Mouse (Mus musculus): ENCODE results near the gene Baiap2. TPM values are rescaled to one million over a fixed set of nuclear protein-coding genes. Genes with fewer than 3 reads are reported as not detected.
A peak's percentile ranks its signal among the peaks of the same experiment; 100 is the strongest.

Gene Baiap2
- polyA plus RNA-seq, 1 experiment: 78.1 TPM

DNA sequence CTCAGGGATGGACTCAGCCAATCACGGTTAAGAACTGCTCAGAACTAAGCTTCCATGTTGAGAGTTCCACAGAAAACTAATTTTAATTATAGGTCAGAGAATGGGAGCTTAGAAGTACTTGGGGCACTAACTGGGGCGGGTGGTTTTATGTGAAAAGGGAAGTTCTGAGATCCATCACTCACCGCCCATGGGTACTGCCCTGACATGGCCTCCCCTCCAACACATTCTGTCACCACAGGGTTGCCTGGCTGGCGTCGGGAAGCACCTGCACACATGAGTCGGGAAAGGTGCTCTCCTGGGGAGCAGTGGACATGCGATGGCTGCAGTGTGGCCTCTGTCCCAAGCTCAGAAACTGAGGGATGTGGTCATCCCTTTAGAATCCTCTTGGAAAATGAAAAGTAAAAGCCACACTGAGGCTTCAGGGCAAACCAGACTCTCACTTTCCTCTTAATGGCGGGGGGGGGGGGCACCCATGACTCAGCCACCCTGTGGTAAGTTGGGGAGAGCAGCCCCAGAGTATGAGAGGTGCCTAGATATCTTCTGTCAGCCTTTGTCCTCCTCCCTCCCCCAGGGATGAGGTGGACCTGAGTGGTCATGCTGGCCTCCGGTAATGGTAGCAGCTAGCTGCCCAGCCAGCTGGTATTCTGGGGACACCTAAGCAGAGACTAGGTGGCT is 44.3 kb downstream of the Baiap2 start:
- Histone ChIP-seq H3K36me3 (ENCODE audit: control insufficient read depth, insufficient read depth, low read length) (no peaks in the 10 kb centered on the region), H3K27ac (ENCODE audit: insufficient read depth, low read depth, low read length) (no peak overlapping the region), H3K4me1 (ENCODE audit: control insufficient read depth, insufficient read depth, low read length) (peaks cover 31% of the 10 kb centered on the region), H3K4me3 (ENCODE audit: insufficient read depth, low read depth, low read length) (no peak overlapping the region), H3K27me3 (replicated peaks; ENCODE audit: control insufficient read depth, insufficient read depth, low read length) (no peaks in the 10 kb centered on the region)
- no peak for TF ChIP-seq CTCF (conservative IDR thresholded peaks at IDR 0.05; ENCODE audit: insufficient read depth, insufficient read length, low read depth, low read length)
- TF ChIP-seq POLR2A (IDR thresholded peaks at IDR 0.05; ENCODE audit: low read depth, low read length): no peak
- 85% methylated on average over 9 of the region's 9 CpGs for WGBS
- no peak for DNase-seq

- no peak overlapping the region for H3K4me3 ChIP-seq (ENCODE audit: insufficient read depth, low read depth, low read length)
- peak overlapping the region; percentile 15 for H3K27ac ChIP-seq (ENCODE audit: insufficient read depth, low read depth, low read length)
- DNase-seq: no peak
- H3K4me1 ChIP-seq (ENCODE audit: control insufficient read depth, insufficient read depth, low read length): peaks cover 31% of the 10 kb centered on the region
- no peaks in the 10 kb centered on the region for H3K36me3 ChIP-seq (ENCODE audit: control insufficient read depth, insufficient read depth, low read length)
- TF ChIP-seq CTCF (conservative IDR thresholded peaks at IDR 0.05; ENCODE audit: insufficient read depth, insufficient read length, low read depth, low read length): no peak
- TF ChIP-seq POLR2A (IDR thresholded peaks at IDR 0.05; ENCODE audit: low read depth, low read length): no peak
- no peaks in the 10 kb centered on the region for H3K27me3 ChIP-seq (replicated peaks; ENCODE audit: control insufficient read depth, insufficient read depth, low read length)
- WGBS: 47% methylated on average over 7 of the region's 7 CpGs
Measured at GRCm38 (mm10) chr11:119987876-119988275, 45.3 kb downstream of the Baiap2 start.

DNA sequence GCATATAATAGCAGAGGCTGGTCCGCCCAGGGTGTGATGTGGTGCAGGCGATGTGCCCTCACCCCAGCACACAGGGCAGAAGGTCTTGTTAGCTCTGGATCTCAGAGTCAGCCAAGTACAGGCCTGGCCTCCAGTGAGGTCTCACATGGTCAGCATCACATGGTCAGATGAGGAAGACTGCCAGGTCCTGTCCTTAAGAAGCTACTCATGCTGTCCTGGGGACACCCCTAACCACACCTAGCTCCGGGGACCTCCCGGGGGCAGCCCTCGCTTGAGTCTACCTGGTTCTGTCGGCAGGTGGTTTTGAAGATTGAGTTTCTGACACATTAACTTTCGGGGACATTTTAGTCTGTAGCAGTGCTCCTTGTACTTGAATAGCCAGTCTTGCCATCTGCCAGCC is 45.8 kb downstream of the Baiap2 start:
- Histone ChIP-seq H3K4me1 (ENCODE audit: control insufficient read depth, insufficient read depth, low read length) (peaks cover 31% of the 10 kb centered on the region), H3K27ac (ENCODE audit: insufficient read depth, low read depth, low read length) (no peak overlapping the region), H3K36me3 (ENCODE audit: control insufficient read depth, insufficient read depth, low read length) (no peaks in the 10 kb centered on the region), H3K27me3 (replicated peaks; ENCODE audit: control insufficient read depth, insufficient read depth, low read length) (no peaks in the 10 kb centered on the region), H3K4me3 (ENCODE audit: insufficient read depth, low read depth, low read length) (no peak overlapping the region)
- 64% methylated on average over 7 of the region's 7 CpGs for WGBS
- TF ChIP-seq POLR2A (IDR thresholded peaks at IDR 0.05; ENCODE audit: low read depth, low read length) (no peak), CTCF (conservative IDR thresholded peaks at IDR 0.05; ENCODE audit: insufficient read depth, insufficient read length, low read depth, low read length) (no peak)
- peak; percentile 92 for DNase-seq

DNA sequence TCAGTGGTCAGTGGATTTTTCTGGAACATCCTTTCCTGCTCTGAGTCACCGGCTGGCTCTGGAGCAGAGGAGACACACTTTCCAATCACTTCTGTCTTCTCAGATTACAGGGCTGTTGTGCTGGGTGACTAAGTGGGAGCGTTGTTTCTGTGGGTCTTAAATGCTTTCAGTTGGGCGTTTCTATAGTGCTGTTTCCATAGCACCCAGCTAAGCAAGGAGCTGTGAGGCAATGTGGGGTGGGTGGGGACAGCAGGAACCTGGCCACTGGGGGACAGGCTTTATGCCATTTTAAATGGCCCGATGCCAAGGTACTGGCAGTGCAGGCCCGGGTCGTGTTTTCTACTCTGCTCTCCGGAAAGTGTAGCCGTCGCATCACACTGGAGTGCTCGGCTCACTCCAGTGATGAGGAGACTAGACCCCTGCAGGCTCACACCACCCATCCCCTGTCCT is 46.6 kb downstream of the Baiap2 start:
- H3K4me3 ChIP-seq (ENCODE audit: insufficient read depth, low read depth, low read length): no peak overlapping the region
- H3K27ac ChIP-seq (ENCODE audit: insufficient read depth, low read depth, low read length): no peak overlapping the region
- 19% methylated on average over 10 of the region's 10 CpGs for WGBS
- peak; percentile 52 for DNase-seq
- H3K27me3 ChIP-seq (replicated peaks; ENCODE audit: control insufficient read depth, insufficient read depth, low read length): no peaks in the 10 kb centered on the region
- TF ChIP-seq CTCF (conservative IDR thresholded peaks at IDR 0.05; ENCODE audit: insufficient read depth, insufficient read length, low read depth, low read length) (no peak), POLR2A (IDR thresholded peaks at IDR 0.05; ENCODE audit: low read depth, low read length) (no peak)
- H3K36me3 ChIP-seq (ENCODE audit: control insufficient read depth, insufficient read depth, low read length): no peaks in the 10 kb centered on the region
- peaks cover 31% of the 10 kb centered on the region for H3K4me1 ChIP-seq (ENCODE audit: control insufficient read depth, insufficient read depth, low read length)

DNA sequence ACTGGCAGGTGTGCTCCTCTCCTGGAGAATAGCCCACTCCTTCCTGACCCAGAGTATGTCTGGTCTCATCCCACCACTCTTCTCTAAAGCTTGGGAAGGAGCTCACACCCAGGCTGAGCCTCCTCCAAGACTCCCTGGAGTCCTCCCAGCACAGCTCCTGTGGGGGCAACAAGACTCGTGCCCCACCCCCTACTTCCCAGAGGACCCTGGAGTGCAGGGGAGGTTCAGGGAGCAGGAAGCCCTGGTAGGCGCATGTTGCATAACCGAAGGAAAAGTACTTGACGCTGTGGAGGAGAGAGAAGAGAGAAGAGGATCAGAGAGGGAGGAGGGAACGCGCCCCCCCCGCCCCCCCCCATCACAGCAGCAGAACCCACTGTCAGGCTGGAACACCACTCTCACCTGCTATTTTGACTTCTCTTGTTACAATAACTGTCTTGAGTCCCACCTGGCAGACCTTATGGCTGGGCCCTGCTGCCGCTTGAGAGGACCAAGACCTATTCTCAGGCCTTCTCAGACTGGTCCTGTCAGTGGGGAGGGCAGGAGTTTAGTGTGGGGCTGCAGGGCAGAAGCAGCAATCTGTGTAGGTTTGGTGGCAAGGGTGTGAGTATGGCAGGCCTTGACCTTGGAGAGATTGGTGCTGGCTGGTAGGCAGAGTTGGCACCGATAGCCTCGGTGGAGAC is 48.2 kb downstream of the Baiap2 start:
- no peaks in the 10 kb centered on the region; the same call in 1 of the 2 replicates for H3K36me3 ChIP-seq (ENCODE audit: control insufficient read depth, insufficient read depth, low read length)
- DNase-seq: no peak
- 42% methylated on average over 10 of the region's 10 CpGs for WGBS
- TF ChIP-seq POLR2A (IDR thresholded peaks at IDR 0.05; ENCODE audit: low read depth, low read length) (no peak), CTCF (conservative IDR thresholded peaks at IDR 0.05; ENCODE audit: insufficient read depth, insufficient read length, low read depth, low read length) (no peak)
- H3K27me3 ChIP-seq (replicated peaks; ENCODE audit: control insufficient read depth, insufficient read depth, low read length): no peaks in the 10 kb centered on the region
- peaks cover 31% of the 10 kb centered on the region for H3K4me1 ChIP-seq (ENCODE audit: control insufficient read depth, insufficient read depth, low read length)
- H3K27ac ChIP-seq (ENCODE audit: insufficient read depth, low read depth, low read length): no peak overlapping the region
- H3K4me3 ChIP-seq (ENCODE audit: insufficient read depth, low read depth, low read length): no peak overlapping the region

DNA sequence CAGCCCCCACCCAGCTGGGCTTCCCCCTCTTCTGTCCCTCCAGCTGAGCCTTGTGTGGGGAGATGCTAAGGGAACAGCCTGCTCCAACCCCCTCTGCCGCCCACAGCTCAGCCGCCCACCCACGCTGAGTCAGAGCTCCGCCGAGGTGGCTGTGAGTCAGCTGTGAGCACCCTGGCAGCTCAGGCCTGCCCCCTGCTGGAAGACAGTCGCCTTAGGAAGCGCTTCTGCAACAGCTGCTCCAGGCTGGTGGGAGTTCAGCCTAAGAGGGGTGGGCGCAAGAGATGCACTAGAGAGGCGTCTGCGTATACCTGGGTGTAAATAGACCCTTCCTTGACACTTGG is 48.7 kb downstream of the Baiap2 start:
- Histone ChIP-seq H3K36me3 (ENCODE audit: control insufficient read depth, insufficient read depth, low read length) (no peaks in the 10 kb centered on the region; the same call in 1 of the 2 replicates), H3K4me1 (ENCODE audit: control insufficient read depth, insufficient read depth, low read length) (peaks cover 30% of the 10 kb centered on the region), H3K27ac (ENCODE audit: insufficient read depth, low read depth, low read length) (no peak overlapping the region), H3K4me3 (ENCODE audit: insufficient read depth, low read depth, low read length) (no peak overlapping the region), H3K27me3 (replicated peaks; ENCODE audit: control insufficient read depth, insufficient read depth, low read length) (no peaks in the 10 kb centered on the region)
- peak; percentile 85 for DNase-seq
- 13% methylated on average over 10 of the region's 10 CpGs for WGBS
- no peak for TF ChIP-seq POLR2A (IDR thresholded peaks at IDR 0.05; ENCODE audit: low read depth, low read length)
- peak; percentile 89 for TF ChIP-seq CTCF (conservative IDR thresholded peaks at IDR 0.05; ENCODE audit: insufficient read depth, insufficient read length, low read depth, low read length)

- Histone ChIP-seq H3K4me3 (ENCODE audit: insufficient read depth, low read depth, low read length) (no peak overlapping the region), H3K36me3 (ENCODE audit: control insufficient read depth, insufficient read depth, low read length) (peaks cover 2% of the 10 kb centered on the region; the same call in 1 of the 2 replicates), H3K4me1 (ENCODE audit: control insufficient read depth, insufficient read depth, low read length) (no peaks in the 10 kb centered on the region), H3K27ac (ENCODE audit: insufficient read depth, low read depth, low read length) (no peak overlapping the region), H3K27me3 (replicated peaks; ENCODE audit: control insufficient read depth, insufficient read depth, low read length) (no peaks in the 10 kb centered on the region)
- no peak for TF ChIP-seq POLR2A (IDR thresholded peaks at IDR 0.05; ENCODE audit: low read depth, low read length)
- TF ChIP-seq CTCF (conservative IDR thresholded peaks at IDR 0.05; ENCODE audit: insufficient read depth, insufficient read length, low read depth, low read length): no peak
- no peak for DNase-seq
- 85% methylated on average over 16 of the region's 16 CpGs for WGBS
Measured at GRCm38 (mm10) chr11:119997351-119997750, 54.8 kb downstream of the Baiap2 start.

Measured in kidney, adult 2 months (tissue).